Mouse (Mus musculus): ENCODE data around the gene Ldlrad1. TPM values are rescaled to one million over a fixed set of nuclear protein-coding genes. Genes with fewer than 3 reads are reported as not detected.

Gene Ldlrad1
- total RNA-seq (2018; cell fraction: chromatin; rRNA removed): 1 to 10 TPM in 6 of 26 experiments, under 1 TPM in 2, not detected in 18; 0.80 to 3.6 (median 2.7) TPM
- total RNA-seq (2018; cell fraction: cytosol; rRNA removed): not detected
- total RNA-seq (2018; cell fraction: nucleus; rRNA removed): 1 to 10 TPM in 3 of 26 experiments, under 1 TPM in 2, not detected in 21; 0.85 to 1.4 (median 1.0) TPM
- polyA plus RNA-seq (2018): not detected in 3 replicates

GRCm38 (mm10) chr4:107208880-107209279 lies at the start of gene Ldlrad1:
Gene Ldlrad1 (plus strand): TSS chr4:107209180.
- H3K36me3 ChIP-seq (ENCODE audit: inconsistent target): peaks cover 32% of the 10 kb centered on the region; the same call in 1 of the 2 replicates

GRCm38 (mm10) chr4:107160181-107160580 lies 48.8 kb upstream of the Ldlrad1 start:
- WGBS (ENCODE audit: missing documents): 90% methylated on average over 8 of the region's 8 CpGs
- Histone ChIP-seq H3K79me2 (ENCODE audit: inconsistent target) (peaks cover 24% of the 10 kb centered on the region; the same call in 1 of the 2 replicates), H3K4me3 (ENCODE audit: inconsistent target) (no peak overlapping the region), H3K27ac (no peak overlapping the region), H3K36me3 (ENCODE audit: inconsistent target) (peaks cover 80% of the 10 kb centered on the region)

More at GRCm38 (mm10) chr4:107208880-107209279, at the start of gene Ldlrad1:
- WGBS (ENCODE audit: missing documents): 95% methylated on average over 3 of the region's 3 CpGs
- Histone ChIP-seq H3K4me3 (ENCODE audit: inconsistent target) (no peak within 1 kb of the TSS), H3K27ac (no peak within 1 kb of the TSS), H3K79me2 (ENCODE audit: inconsistent target) (no peaks in the 10 kb centered on the region)

- Histone ChIP-seq H3K36me3 (ENCODE audit: inconsistent target) (peaks cover 71% of the 10 kb centered on the region), H3K27ac (no peak overlapping the region), H3K4me3 (ENCODE audit: inconsistent target) (no peak overlapping the region), H3K79me2 (ENCODE audit: inconsistent target) (peaks cover 20% of the 10 kb centered on the region; the same call in 1 of the 2 replicates)
- WGBS (ENCODE audit: missing documents): 94% methylated on average over 10 of the region's 10 CpGs
Measured at GRCm38 (mm10) chr4:107163341-107163740, 45.6 kb upstream of the Ldlrad1 start.

GRCm38 (mm10) chr4:107163756-107164587 lies 45.0 kb upstream of the Ldlrad1 start:
- H3K4me3 ChIP-seq (ENCODE audit: inconsistent target): no peak overlapping the region
- H3K27ac ChIP-seq: no peak overlapping the region
- H3K79me2 ChIP-seq (ENCODE audit: inconsistent target): peaks cover 20% of the 10 kb centered on the region; the same call in 1 of the 2 replicates
- peaks cover 65% of the 10 kb centered on the region for H3K36me3 ChIP-seq (ENCODE audit: inconsistent target)
- 46% methylated on average over 9 of the region's 9 CpGs for WGBS (ENCODE audit: missing documents)

- H3K79me2 ChIP-seq (ENCODE audit: inconsistent target): peaks cover 8% of the 10 kb centered on the region; the same call in 1 of the 2 replicates
- no peak overlapping the region for H3K4me3 ChIP-seq (ENCODE audit: inconsistent target)
- WGBS (ENCODE audit: missing documents): 89% methylated on average over 5 of the region's 5 CpGs
- H3K36me3 ChIP-seq (ENCODE audit: inconsistent target): peaks cover 38% of the 10 kb centered on the region
- no peak overlapping the region for H3K27ac ChIP-seq
Measured at GRCm38 (mm10) chr4:107166700-107167099, 42.3 kb upstream of the Ldlrad1 start.

- peaks cover 18% of the 10 kb centered on the region; the same call in 1 of the 2 replicates for H3K79me2 ChIP-seq (ENCODE audit: inconsistent target)
- 17% methylated on average over 5 of the region's 5 CpGs for WGBS (ENCODE audit: missing documents)
- peaks cover 39% of the 10 kb centered on the region for H3K36me3 ChIP-seq (ENCODE audit: inconsistent target)
- no peak overlapping the region for H3K27ac ChIP-seq
- H3K4me3 ChIP-seq (ENCODE audit: inconsistent target): no peak overlapping the region
Measured at GRCm38 (mm10) chr4:107167798-107168197, 41.2 kb upstream of the Ldlrad1 start.

- peaks cover 77% of the 10 kb centered on the region for H3K79me2 ChIP-seq (ENCODE audit: inconsistent target)
- peaks cover 24% of the 10 kb centered on the region; the same call in 1 of the 2 replicates for H3K36me3 ChIP-seq (ENCODE audit: inconsistent target)
- 25% methylated on average over 11 of the region's 11 CpGs for WGBS (ENCODE audit: missing documents)
- H3K4me3 ChIP-seq (ENCODE audit: inconsistent target): peak overlapping the region; percentile 78
- peak overlapping the region; percentile 80 for H3K27ac ChIP-seq
Measured at GRCm38 (mm10) chr4:107177506-107177905, 31.5 kb upstream of the Ldlrad1 start.

GRCm38 (mm10) chr4:107178182-107178829 lies 30.7 kb upstream of the Ldlrad1 start, which contains the start of gene Tmem59:
Gene Tmem59 (plus strand): TSS chr4:107178399.
- H3K79me2 ChIP-seq (ENCODE audit: inconsistent target): peaks cover 83% of the 10 kb centered on the region
- H3K4me3 ChIP-seq (ENCODE audit: inconsistent target): peak within 1 kb of the TSS; percentile 78
- under 1% methylated on average over 49 of the region's 49 CpGs for WGBS (ENCODE audit: missing documents)
- peak within 1 kb of the TSS; percentile 80 for H3K27ac ChIP-seq
- H3K36me3 ChIP-seq (ENCODE audit: inconsistent target): peaks cover 23% of the 10 kb centered on the region; the same call in 1 of the 2 replicates

GRCm38 (mm10) chr4:107178830-107179490 lies 30.0 kb upstream of the Ldlrad1 start, which contains the start of gene Tceanc2:
Gene Tceanc2 (minus strand): TSS chr4:107179116.
- peak within 1 kb of the TSS; percentile 78 for H3K4me3 ChIP-seq (ENCODE audit: inconsistent target)
- peaks cover 17% of the 10 kb centered on the region; the same call in 1 of the 2 replicates for H3K36me3 ChIP-seq (ENCODE audit: inconsistent target)
- peaks cover 90% of the 10 kb centered on the region for H3K79me2 ChIP-seq (ENCODE audit: inconsistent target)
- H3K27ac ChIP-seq: peak within 1 kb of the TSS; percentile 80
- WGBS (ENCODE audit: missing documents): 0% methylated on average over 45 of the region's 47 CpGs

GRCm38 (mm10) chr4:107179561-107179960 lies 29.4 kb upstream of the Ldlrad1 start:
- Histone ChIP-seq H3K36me3 (ENCODE audit: inconsistent target) (peaks cover 15% of the 10 kb centered on the region; the same call in 1 of the 2 replicates), H3K27ac (peak overlapping the region; percentile 80), H3K4me3 (ENCODE audit: inconsistent target) (peak overlapping the region; percentile 78), H3K79me2 (ENCODE audit: inconsistent target) (peaks cover 91% of the 10 kb centered on the region)
- 4% methylated on average over 7 of the region's 8 CpGs for WGBS (ENCODE audit: missing documents)

- Histone ChIP-seq H3K4me3 (ENCODE audit: inconsistent target) (no peak overlapping the region), H3K27ac (no peak overlapping the region), H3K36me3 (ENCODE audit: inconsistent target) (peaks cover 13% of the 10 kb centered on the region; the same call in 1 of the 2 replicates), H3K79me2 (ENCODE audit: inconsistent target) (peaks cover 91% of the 10 kb centered on the region)
Measured at GRCm38 (mm10) chr4:107180746-107181145, 28.2 kb upstream of the Ldlrad1 start.

- H3K79me2 ChIP-seq (ENCODE audit: inconsistent target): peaks cover 91% of the 10 kb centered on the region
- no peak overlapping the region for H3K4me3 ChIP-seq (ENCODE audit: inconsistent target)
- WGBS (ENCODE audit: missing documents): 68% methylated on average over 6 of the region's 6 CpGs
- no peak overlapping the region for H3K27ac ChIP-seq
- H3K36me3 ChIP-seq (ENCODE audit: inconsistent target): peaks cover 18% of the 10 kb centered on the region
Measured at GRCm38 (mm10) chr4:107181866-107182265, 27.1 kb upstream of the Ldlrad1 start.

GRCm38 (mm10) chr4:107182796-107183195 lies 26.2 kb upstream of the Ldlrad1 start:
- H3K79me2 ChIP-seq (ENCODE audit: inconsistent target): peaks cover 90% of the 10 kb centered on the region
- peaks cover 27% of the 10 kb centered on the region for H3K36me3 ChIP-seq (ENCODE audit: inconsistent target)
- 50% methylated on average over 2 of the region's 2 CpGs for WGBS (ENCODE audit: missing documents)
- no peak overlapping the region for H3K27ac ChIP-seq
- no peak overlapping the region for H3K4me3 ChIP-seq (ENCODE audit: inconsistent target)

- no peak overlapping the region for H3K4me3 ChIP-seq (ENCODE audit: inconsistent target)
- WGBS (ENCODE audit: missing documents): 86% methylated on average over 4 of the region's 4 CpGs
- H3K36me3 ChIP-seq (ENCODE audit: inconsistent target): peaks cover 31% of the 10 kb centered on the region
- peaks cover 90% of the 10 kb centered on the region for H3K79me2 ChIP-seq (ENCODE audit: inconsistent target)
- H3K27ac ChIP-seq: no peak overlapping the region
Measured at GRCm38 (mm10) chr4:107183203-107183602, 25.8 kb upstream of the Ldlrad1 start.

Data from macrophage (primary cell).